15 mouse cellular contexts compared by ENCODE assay signal in genomic region chr17:12431707-12432106, GRCm38 (mm10). TPM values are rescaled to one million over a fixed set of nuclear protein-coding genes. Genes with fewer than 3 reads are reported as not detected.
DNase-seq lines count a peak whose midpoint lies in the region; ATAC-seq and TF ChIP-seq lines count a peak whose summit lies in the region.
"Had no signal": no experiment of that assay in that cellular context is flagged by ENCODE, and none has a peak within 500 bp of the region (broad histone marks: within the 10 kb centered on the region; RNA-seq: fewer than 3 reads in every experiment).

No protein-coding gene starts in this region.

- H3K27me3 ChIP-seq in heart, embryonic 10.5 days (ENCODE audit: insufficient read depth, poor library complexity, severe bottlenecking), result no peaks in the 10 kb centered on the region
- no peaks in the 10 kb centered on the region for H3K27me3 ChIP-seq in midbrain, postnatal 0 days (ENCODE audit: insufficient read depth, low read length)
- H3K27me3 ChIP-seq in midbrain, embryonic 11.5 days (ENCODE audit: control insufficient read depth, insufficient read depth, low read length), result no peaks in the 10 kb centered on the region
- H3K27me3 ChIP-seq in stomach, embryonic 14.5 days (ENCODE audit: control insufficient read depth, insufficient read depth, low read length), result no peaks in the 10 kb centered on the region
- H3K27me3 ChIP-seq: liver, embryonic 13.5 days; midbrain, embryonic 12.5 days had no signal

- no peak; the same call in 1 of the 2 replicates for ATAC-seq in midbrain, postnatal 0 days (ENCODE audit: low FRiP score)
- ATAC-seq in midbrain, embryonic 11.5 days (ENCODE audit: low FRiP score), result no peak
- peak; percentile 38 to 42; a peak in 1 of 4 replicates for ATAC-seq in hematopoietic stem cell, adult 5-6 weeks (replicated peaks in 1 of 2; ENCODE audit: insufficient read depth in 1 of 2, low FRiP score in 2 of 2, low TSS enrichment in 1 of 2, low read depth in 1 of 2, poor library complexity in 2 of 2, severe bottlenecking in 2 of 2)
- ATAC-seq in stomach, embryonic 14.5 days (ENCODE audit: insufficient number of reproducible peaks, insufficient read depth, low FRiP score, low read depth), result peak; percentile 65; the same call in 1 of the 2 replicates
- ATAC-seq: CD4-positive, CD25-positive, alpha-beta regulatory T cell, adult 4 months had no signal

- 0 out of 2 replicates have a peak overlapping the region, but pooled peaks have one; percentile 10 for H3K27ac ChIP-seq in heart, embryonic 10.5 days
- H3K27ac ChIP-seq in midbrain, postnatal 0 days (ENCODE audit: low read depth, low read length), result no peak overlapping the region
- no peak overlapping the region for H3K27ac ChIP-seq in midbrain, embryonic 11.5 days (ENCODE audit: low read depth, low read length)
- peak overlapping the region; percentile 40; the same call in 1 of the 2 replicates for H3K27ac ChIP-seq in stomach, embryonic 14.5 days (ENCODE audit: low read length)
- H3K27ac ChIP-seq: heart, adult 2 months; liver, embryonic 13.5 days; midbrain, embryonic 12.5 days had no signal

- no peak for DNase-seq in heart, embryonic 10.5 days (ENCODE audit: low spot score)
- DNase-seq in heart, adult 9 months (ENCODE audit: low spot score in 2 of 2), result no peak
- DNase-seq in midbrain, postnatal 0 days (ENCODE audit: low spot score), result peak; percentile 41
- DNase-seq in midbrain, embryonic 11.5 days (ENCODE audit: low spot score, missing footprints), result no peak
- no peak for DNase-seq in heart, adult 8-10 months (ENCODE audit: low spot score)
- DNase-seq in ovary, postnatal 10 days (ENCODE audit: low spot score), result no peak
- DNase-seq: cerebellum, adult 9-11 months; heart, adult 2 months; kidney, postnatal 4 days; liver, embryonic 13.5 days had no signal

- no peaks in the 10 kb centered on the region for H3K9me3 ChIP-seq in heart, embryonic 10.5 days
- no peaks in the 10 kb centered on the region for H3K9me3 ChIP-seq in midbrain, postnatal 0 days (ENCODE audit: low read length)
- H3K9me3 ChIP-seq in midbrain, embryonic 11.5 days (ENCODE audit: control insufficient read depth, low read length), result no peaks in the 10 kb centered on the region
- no peaks in the 10 kb centered on the region for H3K9me3 ChIP-seq in stomach, embryonic 14.5 days (ENCODE audit: control insufficient read depth, low read depth, low read length)
- H3K9me3 ChIP-seq: liver, embryonic 13.5 days; midbrain, embryonic 12.5 days had no signal

- no peak overlapping the region for H3K4me3 ChIP-seq in heart, embryonic 10.5 days
- H3K4me3 ChIP-seq in midbrain, postnatal 0 days (ENCODE audit: low read depth, low read length), result no peak overlapping the region
- H3K4me3 ChIP-seq in midbrain, embryonic 11.5 days (ENCODE audit: low read depth, low read length), result no peak overlapping the region
- no peak overlapping the region for H3K4me3 ChIP-seq in stomach, embryonic 14.5 days (ENCODE audit: low read depth, low read length)
- H3K4me3 ChIP-seq: erythroblast, embryonic 14.5 days; heart, adult 2 months; liver, embryonic 13.5 days; midbrain, embryonic 12.5 days had no signal

- H3K4me2 ChIP-seq in midbrain, postnatal 0 days (ENCODE audit: low read depth, low read length, poor library complexity, severe bottlenecking), result no peak overlapping the region
- H3K4me2 ChIP-seq in midbrain, embryonic 11.5 days, result no peak overlapping the region
- H3K4me2 ChIP-seq in stomach, embryonic 14.5 days (replicated peaks; ENCODE audit: low read depth, low read length), result no peak overlapping the region
- H3K4me2 ChIP-seq: liver, embryonic 13.5 days; midbrain, embryonic 12.5 days had no signal

- 0 out of 2 replicates have a peak, but pooled peaks have one; percentile 22 for TF ChIP-seq CTCF in midbrain, postnatal 0 days (IDR thresholded peaks at IDR 0.05)

- H3K9ac ChIP-seq in midbrain, postnatal 0 days (replicated peaks; ENCODE audit: low read length, poor library complexity, severe bottlenecking), result no peak overlapping the region
- no peak overlapping the region for H3K9ac ChIP-seq in midbrain, embryonic 11.5 days (ENCODE audit: low read length)
- H3K9ac ChIP-seq in stomach, embryonic 14.5 days (replicated peaks; ENCODE audit: low read depth, low read length), result no peak overlapping the region
- H3K9ac ChIP-seq: liver, embryonic 13.5 days; midbrain, embryonic 12.5 days had no signal

- H3K36me3 ChIP-seq in heart, embryonic 10.5 days, result no peaks in the 10 kb centered on the region
- H3K36me3 ChIP-seq in midbrain, postnatal 0 days (ENCODE audit: insufficient read depth, low read length), result no peaks in the 10 kb centered on the region
- no peaks in the 10 kb centered on the region for H3K36me3 ChIP-seq in midbrain, embryonic 11.5 days (ENCODE audit: control insufficient read depth, insufficient read depth, low read length)
- no peaks in the 10 kb centered on the region for H3K36me3 ChIP-seq in stomach, embryonic 14.5 days (ENCODE audit: control insufficient read depth, insufficient read depth, low read length)
- H3K36me3 ChIP-seq: liver, embryonic 13.5 days; midbrain, embryonic 12.5 days had no signal

- WGBS in heart, embryonic 10.5 days, result 63% methylated on average over 5 of the region's 5 CpGs
- 56% methylated on average over 5 of the region's 5 CpGs for WGBS in midbrain, postnatal 0 days
- WGBS in midbrain, embryonic 11.5 days, result 75% methylated on average over 5 of the region's 5 CpGs
- WGBS in stomach, embryonic 14.5 days, result 26% methylated on average over 5 of the region's 5 CpGs

- H3K4me1 ChIP-seq in heart, embryonic 10.5 days, result peaks cover 30% of the 10 kb centered on the region
- no peaks in the 10 kb centered on the region for H3K4me1 ChIP-seq in midbrain, postnatal 0 days (ENCODE audit: insufficient read depth, low read length)
- H3K4me1 ChIP-seq in midbrain, embryonic 11.5 days (ENCODE audit: control insufficient read depth, insufficient read depth, low read length), result peaks cover 3% of the 10 kb centered on the region; the same call in 1 of the 2 replicates
- H3K4me1 ChIP-seq in stomach, embryonic 14.5 days (ENCODE audit: control insufficient read depth, insufficient read depth, low read length), result 0 out of 2 replicates have a peak, but pooled peaks cover 6% of the 10 kb centered on the region

RNA-seq across cellular contexts. Expression of gene Plg, which starts 53.3 kb away (rescaled TPM):
- 0.63 and 19.7 TPM in 2 replicates for polyA plus RNA-seq in heart, embryonic 10.5 days (2016; fragmentation: Nextera tagmentation; extraction: Ambion mirVana)
- total RNA-seq in midbrain, postnatal 0 days (2014; rRNA removed), result not detected in 2 replicates
- not detected in 2 replicates for polyA plus RNA-seq in midbrain, postnatal 0 days (2015; fragmentation: Nextera tagmentation; extraction: Ambion mirVana)
- 0.06 TPM in 1 of 2 replicates, not detected in the other for polyA plus RNA-seq in midbrain, embryonic 11.5 days (2014; fragmentation: Nextera tagmentation; extraction: Ambion mirVana)
- not detected in 2 replicates for total RNA-seq in hematopoietic stem cell, adult 5-6 weeks (2017)
- 0.46 and 1.1 TPM in 2 replicates for polyA plus RNA-seq in stomach, embryonic 14.5 days (2014; fragmentation: Nextera tagmentation; extraction: Ambion mirVana)
- not detected for total RNA-seq in heart, adult 8-10 months (2022)
- total RNA-seq: heart, adult 2 months had no signal
- polyA plus RNA-seq: CD4-positive, CD25-positive, alpha-beta regulatory T cell, adult 4 months; midbrain, embryonic 12.5 days had no signal

Comparison
In these comparisons a context has a peak if more than half of its experiments do, and no peak if none do; other contexts are left out.
1. H3K27ac ChIP-seq: peak in heart, embryonic 10.5 days (single experiment) and stomach, embryonic 14.5 days (single experiment); none in midbrain, postnatal 0 days (single experiment) and midbrain, embryonic 11.5 days (single experiment).
2. ATAC-seq: peak in hematopoietic stem cell, adult 5-6 weeks (2 of 2) and stomach, embryonic 14.5 days (single experiment); none in midbrain, postnatal 0 days (single experiment) and midbrain, embryonic 11.5 days (single experiment).